Mouse (Mus musculus) E14TG2a.4 (cell line): ENCODE results near the gene Lzts2.

ENCODE experiments used
- CTCF ChIP-seq: conservative IDR thresholded peaks from 2 replicates; pipeline ENCODE4 v1.5.1; 2014; ENCODE audit warnings: low read length
- NANOG ChIP-seq: IDR thresholded peaks from 2 replicates; pipeline ENCODE4 v1.6.1; 2014; ENCODE audit warnings: borderline replicate concordance, low read length, mixed read lengths
- POU5F1 ChIP-seq: IDR thresholded peaks from 2 replicates; pipeline ENCODE4 v1.6.1; 2014; ENCODE audit warnings: low read length, borderline replicate concordance

DNA sequence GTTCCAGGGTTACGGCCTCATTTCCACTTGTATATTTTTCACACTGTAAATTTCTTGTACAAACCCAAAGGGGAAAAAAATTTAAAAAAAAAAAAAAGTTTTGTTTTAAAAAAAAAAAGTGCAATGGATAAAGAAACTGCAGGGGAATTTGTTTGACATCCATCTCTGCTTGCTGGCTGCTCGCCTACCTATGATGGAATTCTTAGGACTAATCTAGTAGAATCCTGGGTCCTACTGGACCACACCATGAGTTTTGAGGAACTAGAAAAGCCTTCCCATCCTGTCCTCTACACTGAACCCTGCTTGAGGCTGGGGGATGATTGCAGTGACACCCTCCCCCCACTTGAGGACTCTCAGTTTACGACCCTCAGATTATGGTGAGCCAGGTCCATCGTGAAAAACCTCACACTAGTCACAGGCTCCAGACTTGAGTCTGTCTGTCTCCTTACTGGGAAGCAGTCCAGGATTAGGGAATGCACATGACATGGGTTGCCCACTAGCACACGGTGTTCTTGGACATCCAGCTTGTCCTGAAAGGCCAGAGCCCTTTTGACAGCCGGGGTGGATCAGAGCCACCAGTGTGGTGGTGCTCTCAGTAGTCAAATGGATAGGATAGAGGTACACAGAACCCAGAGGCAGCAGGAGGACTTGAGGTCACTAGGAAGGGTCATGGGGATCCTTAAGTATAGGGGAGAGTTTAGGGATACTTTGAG, 12.9 kb downstream of the Lzts2 start:
- no peak for TF ChIP-seq CTCF
- TF ChIP-seq POU5F1, result no peak
- TF ChIP-seq NANOG, result no peak
